Mouse (Mus musculus): ENCODE results near the gene Olfr433. TPM values are rescaled to one million over a fixed set of nuclear protein-coding genes. Genes with fewer than 3 reads are reported as not detected.

Olfr433 gene
- not detected for polyA plus RNA-seq (2017; shearing (Covaris generic))

DNA sequence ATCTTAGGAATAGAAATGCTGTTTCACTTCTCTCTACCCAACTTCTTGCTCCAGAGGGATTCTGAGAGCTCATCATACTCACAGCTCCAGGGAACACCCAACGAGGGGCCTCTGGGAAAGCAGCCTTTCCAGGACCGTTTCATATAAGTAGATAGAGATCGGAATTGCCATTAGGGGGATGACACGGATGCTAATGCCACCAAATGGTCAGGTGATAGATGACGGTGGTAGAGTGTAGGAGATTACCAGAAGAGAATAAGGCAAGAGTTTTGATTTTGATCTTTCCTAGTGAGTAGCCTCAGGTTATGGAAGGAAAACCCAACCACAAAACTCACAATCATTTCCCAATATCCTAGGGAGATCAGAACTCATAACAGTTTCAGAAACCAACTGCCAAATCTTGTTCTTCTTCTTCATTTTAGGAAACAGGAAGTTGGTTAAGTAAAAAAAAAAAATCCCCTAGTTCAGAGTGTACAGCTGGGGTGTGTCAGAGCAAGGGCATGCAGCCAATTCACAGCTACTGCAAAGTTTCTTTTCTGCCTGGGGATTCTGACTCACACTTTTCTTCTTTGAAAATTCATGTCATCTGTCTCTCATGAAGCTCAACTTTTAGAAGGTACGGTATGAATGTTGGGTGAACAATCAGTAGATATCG, at the start of gene Olfr433:
Olfr433 (plus strand) TSS at position 183 of the 655 bp plus-strand sequence.

GRCm38 (mm10) chr1:174031698-174032097, 8.8 kb upstream of the Olfr433 start, which contains the start of gene Ifi205:
TSS of gene Ifi205 (minus strand) at chr1:174031810.

DNA sequence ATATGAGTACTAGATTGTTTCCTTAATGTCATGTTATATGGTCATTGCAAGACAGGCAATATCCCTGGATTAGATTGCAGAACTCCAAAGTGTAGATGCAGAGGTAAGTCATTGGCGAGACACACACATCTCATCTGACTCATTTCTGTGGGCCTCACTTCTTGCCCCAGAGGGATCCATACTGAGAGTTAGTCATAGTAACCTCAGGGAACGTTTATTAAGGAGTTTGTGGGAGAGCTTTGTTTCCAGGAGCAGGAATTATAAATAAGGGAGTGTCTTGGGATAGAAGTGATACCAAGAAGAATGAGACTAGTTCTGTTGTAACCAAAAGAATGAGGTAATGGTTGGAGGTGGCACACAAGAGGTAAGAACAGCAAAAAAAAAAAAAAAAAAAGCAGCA, 8.4 kb downstream of the Olfr433 start, which contains the start of gene Olfr432:
Olfr432 (plus strand) TSS at position 313 of the 400 bp plus-strand sequence.

DNA sequence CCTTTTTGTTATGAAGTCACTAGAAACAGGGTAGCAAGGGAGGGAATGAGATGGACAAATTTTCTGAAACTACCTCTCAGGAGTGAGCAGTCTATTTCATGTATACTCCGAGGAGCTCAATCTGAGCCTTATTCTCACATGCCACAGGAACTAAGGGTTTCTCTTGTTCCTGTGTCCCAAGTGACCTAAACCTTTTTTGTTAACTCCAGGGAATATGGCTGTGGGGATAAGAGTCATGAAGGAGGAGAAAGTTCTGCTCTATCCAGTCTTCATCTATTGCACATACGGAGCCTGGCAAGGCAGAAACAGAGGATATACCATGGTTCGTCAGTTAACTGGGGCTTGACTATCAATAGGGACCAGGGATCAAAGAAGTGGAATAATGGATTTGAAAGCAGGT, 25.8 kb downstream of the Olfr433 start, which contains the start of gene Olfr430:
Olfr430 (plus strand) TSS at position 301 of the 400 bp plus-strand sequence.

DNA sequence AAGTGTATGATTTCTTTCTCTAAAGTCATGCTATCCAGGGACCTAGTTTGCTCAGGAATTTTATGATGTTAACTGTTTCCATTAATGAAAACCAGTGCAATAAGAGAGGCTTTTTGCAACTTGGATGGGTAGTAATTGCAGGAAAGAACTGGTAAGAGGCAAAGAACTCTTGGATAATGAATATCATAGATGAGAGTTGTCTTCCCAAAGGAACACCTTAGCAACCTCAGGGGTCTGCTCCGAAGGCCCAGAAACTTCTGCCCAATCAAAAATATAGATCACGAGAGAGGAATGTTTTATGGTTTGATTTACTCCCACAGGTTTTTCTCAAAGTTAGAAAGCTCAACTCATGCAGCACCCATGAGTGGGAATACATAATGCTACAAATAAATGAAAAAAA, 43.5 kb downstream of the Olfr433 start, which contains the start of gene Olfr429:
Olfr429 (plus strand) TSS at position 301 of the 400 bp plus-strand sequence.

Other genes with a start within 250 kb of the Olfr433 start
- 0.24 TPM for gene Ifi211, start 127.7 kb upstream of the Olfr433 start, polyA plus RNA-seq (2017; shearing (Covaris generic))
- 242 TPM for gene Mndal, start 98.2 kb upstream of the Olfr433 start, polyA plus RNA-seq (2017; shearing (Covaris generic))
- 150 TPM for gene Ifi203, start 98.0 kb upstream of the Olfr433 start, polyA plus RNA-seq (2017; shearing (Covaris generic))
- not detected for gene Ifi202b, start 58.0 kb upstream of the Olfr433 start, polyA plus RNA-seq (2017; shearing (Covaris generic))
- gene Ifi205, start 8.9 kb upstream of the Olfr433 start, polyA plus RNA-seq (2017; shearing (Covaris generic)) = not detected
- gene Olfr432, start 8.5 kb downstream of the Olfr433 start, polyA plus RNA-seq (2017; shearing (Covaris generic)) = 0.49 TPM
- gene Olfr430, start 25.9 kb downstream of the Olfr433 start, polyA plus RNA-seq (2017; shearing (Covaris generic)) = not detected
- gene Olfr429, start 43.6 kb downstream of the Olfr433 start, polyA plus RNA-seq (2017; shearing (Covaris generic)) = not detected
- not detected for gene Olfr427, start 56.2 kb downstream of the Olfr433 start, polyA plus RNA-seq (2017; shearing (Covaris generic))
- gene Olfr231, start 80.5 kb downstream of the Olfr433 start, polyA plus RNA-seq (2017; shearing (Covaris generic)) = not detected
- not detected for gene Olfr424, start 90.8 kb downstream of the Olfr433 start, polyA plus RNA-seq (2017; shearing (Covaris generic))
- not detected for gene Olfr420, start 114.9 kb downstream of the Olfr433 start, polyA plus RNA-seq (2017; shearing (Covaris generic))
- gene Spta1, start 132.1 kb downstream of the Olfr433 start, polyA plus RNA-seq (2017; shearing (Covaris generic)) = 0.04 TPM
- not detected for gene Olfr419, start 211.4 kb downstream of the Olfr433 start, polyA plus RNA-seq (2017; shearing (Covaris generic))